Mouse (Mus musculus): ENCODE measurements around the gene Dhrs9. TPM values are rescaled to one million over a fixed set of nuclear protein-coding genes. Genes with fewer than 3 reads are reported as not detected.

Dhrs9 gene
- polyA plus RNA-seq, 1 experiment: 0.20 TPM

DNA sequence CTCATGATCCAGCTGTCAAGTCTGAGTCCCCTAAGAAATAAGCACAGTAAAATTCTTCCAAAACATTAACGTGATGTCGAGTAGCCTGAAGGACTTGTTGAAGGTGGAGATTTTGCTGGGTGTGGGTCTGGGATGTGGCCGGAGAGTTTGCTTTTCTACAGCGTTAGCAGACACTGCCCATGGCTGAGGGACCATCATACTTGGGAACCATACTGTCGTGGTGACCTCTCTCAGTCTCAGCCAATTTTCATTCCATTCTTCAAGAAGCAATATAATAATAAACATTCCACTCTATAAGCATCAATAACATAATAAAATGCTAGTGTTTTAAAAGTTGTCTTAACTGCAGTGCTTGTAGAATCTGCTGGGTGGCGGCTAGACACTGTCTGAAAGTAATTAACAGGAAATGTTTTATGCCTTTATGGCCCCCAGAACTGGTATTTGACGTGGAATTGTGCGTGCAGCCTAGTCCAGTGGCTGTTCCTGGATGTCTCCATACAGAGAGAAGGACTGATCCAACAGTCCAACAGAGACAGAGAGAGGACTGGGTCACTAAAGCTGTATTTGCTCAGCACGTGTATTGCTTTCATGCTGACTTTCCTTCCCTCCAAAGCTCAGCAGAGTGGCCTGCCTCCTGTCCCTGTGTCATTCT lies 15.5 kb downstream of the Dhrs9 start:
- 87% methylated on average over 9 of the region's 9 CpGs for WGBS
- no peaks in the 10 kb centered on the region for H3K36me3 ChIP-seq (ENCODE audit: control insufficient read depth, insufficient read depth, low read length)
- no peaks in the 10 kb centered on the region for H3K4me1 ChIP-seq (ENCODE audit: control insufficient read depth, insufficient read depth, insufficient read length)
- no peak for DNase-seq (ENCODE audit: low read depth in 1 of 2, low spot score in 2 of 2)
- H3K27me3 ChIP-seq (ENCODE audit: control insufficient read depth, insufficient read depth, low read length): no peaks in the 10 kb centered on the region
- no peak overlapping the region for H3K4me3 ChIP-seq (ENCODE audit: extremely low read depth, insufficient read depth, insufficient read length)
- TF ChIP-seq CTCF (IDR thresholded peaks at IDR 0.05; ENCODE audit: extremely low read depth, insufficient read depth, insufficient read length, insufficient replicate concordance): no peak
- TF ChIP-seq POLR2A (IDR thresholded peaks at IDR 0.05; ENCODE audit: low read depth, low read length): no peak
- no peak overlapping the region for H3K27ac ChIP-seq (ENCODE audit: insufficient read depth, low read length)

DNA sequence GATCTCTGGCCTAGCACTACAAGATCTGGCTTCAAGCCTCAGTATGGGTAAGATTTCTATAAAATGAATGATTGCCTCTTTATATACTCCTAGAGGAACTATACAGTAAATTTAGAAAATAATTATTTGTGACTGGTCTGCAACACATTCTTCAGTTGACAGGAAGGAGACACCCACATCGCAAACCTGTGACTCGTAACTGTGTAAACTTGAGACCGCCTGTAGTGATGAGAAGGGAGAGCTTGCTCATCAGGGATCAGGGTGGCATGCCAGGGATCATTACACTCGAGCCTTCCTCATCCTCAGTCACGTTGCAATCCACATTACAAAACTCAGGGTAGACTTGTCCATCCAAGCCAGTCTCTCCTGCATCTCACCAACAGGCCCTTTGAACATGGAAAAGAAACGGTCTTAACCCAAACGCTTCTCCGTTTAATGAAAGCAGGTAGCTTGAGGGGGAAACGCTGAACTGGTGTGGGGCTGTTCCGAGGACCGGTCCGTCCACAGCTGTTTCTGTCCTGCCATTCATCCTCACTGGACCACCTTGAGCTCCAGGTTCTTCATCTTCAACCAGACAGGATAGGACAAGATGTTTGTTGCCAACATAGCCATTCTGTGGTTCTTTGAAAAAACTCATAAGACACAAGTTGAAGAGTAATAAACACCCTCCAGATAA lies 16.7 kb downstream of the Dhrs9 start:
- Histone ChIP-seq H3K36me3 (ENCODE audit: control insufficient read depth, insufficient read depth, low read length) (no peaks in the 10 kb centered on the region), H3K27me3 (ENCODE audit: control insufficient read depth, insufficient read depth, low read length) (no peaks in the 10 kb centered on the region), H3K27ac (ENCODE audit: insufficient read depth, low read length) (no peak overlapping the region), H3K4me1 (ENCODE audit: control insufficient read depth, insufficient read depth, insufficient read length) (no peaks in the 10 kb centered on the region), H3K4me3 (ENCODE audit: extremely low read depth, insufficient read depth, insufficient read length) (no peak overlapping the region)
- no peak for DNase-seq (ENCODE audit: low read depth in 1 of 2, low spot score in 2 of 2)
- 90% methylated on average over 12 of the region's 12 CpGs for WGBS
- TF ChIP-seq CTCF (IDR thresholded peaks at IDR 0.05; ENCODE audit: extremely low read depth, insufficient read depth, insufficient read length, insufficient replicate concordance): no peak
- no peak for TF ChIP-seq POLR2A (IDR thresholded peaks at IDR 0.05; ENCODE audit: low read depth, low read length)

DNA sequence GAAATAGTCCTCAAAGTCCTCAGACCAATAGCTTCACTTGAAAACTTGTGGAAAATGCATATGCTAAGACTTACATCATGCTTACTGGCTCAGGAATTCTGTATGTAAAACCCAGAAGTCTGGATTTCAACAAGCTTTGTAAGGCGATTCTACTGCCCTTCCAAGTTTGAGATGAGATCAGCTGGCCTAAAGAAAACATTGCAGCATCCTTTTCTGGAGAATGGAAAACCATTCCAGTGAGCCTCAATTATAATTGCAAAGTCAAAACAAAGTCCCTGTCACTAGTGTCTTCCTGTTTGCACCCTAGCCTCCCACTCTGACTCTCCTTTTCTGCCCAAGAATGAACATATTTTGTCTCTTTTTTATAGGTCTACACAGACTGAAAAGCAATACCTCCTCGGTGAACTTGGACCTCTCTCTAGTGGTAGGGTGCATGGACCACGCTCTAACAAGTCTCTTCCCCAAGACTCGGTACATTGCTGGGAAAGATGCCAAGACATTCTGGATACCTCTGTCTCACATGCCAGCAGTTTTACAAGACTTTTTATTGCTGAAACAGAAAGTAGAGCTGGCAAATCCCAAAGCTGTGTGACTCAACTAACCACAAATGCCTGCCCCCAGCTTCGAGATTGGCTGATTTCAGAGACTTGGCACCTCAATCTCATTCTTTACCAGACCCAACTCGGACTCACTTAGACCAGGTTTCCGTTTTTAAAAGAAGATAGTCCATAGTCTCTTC lies 20.8 kb downstream of the Dhrs9 start:
- H3K4me1 ChIP-seq (ENCODE audit: control insufficient read depth, insufficient read depth, insufficient read length): no peaks in the 10 kb centered on the region
- H3K27me3 ChIP-seq (ENCODE audit: control insufficient read depth, insufficient read depth, low read length): no peaks in the 10 kb centered on the region
- H3K27ac ChIP-seq (ENCODE audit: insufficient read depth, low read length): no peak overlapping the region
- H3K4me3 ChIP-seq (ENCODE audit: extremely low read depth, insufficient read depth, insufficient read length): no peak overlapping the region
- no peak for TF ChIP-seq POLR2A (IDR thresholded peaks at IDR 0.05; ENCODE audit: low read depth, low read length)
- TF ChIP-seq CTCF (IDR thresholded peaks at IDR 0.05; ENCODE audit: extremely low read depth, insufficient read depth, insufficient read length, insufficient replicate concordance): no peak
- DNase-seq (ENCODE audit: low read depth in 1 of 2, low spot score in 2 of 2): no peak
- WGBS: 52% methylated on average over 7 of the region's 7 CpGs
- H3K36me3 ChIP-seq (ENCODE audit: control insufficient read depth, insufficient read depth, low read length): no peaks in the 10 kb centered on the region

DNA sequence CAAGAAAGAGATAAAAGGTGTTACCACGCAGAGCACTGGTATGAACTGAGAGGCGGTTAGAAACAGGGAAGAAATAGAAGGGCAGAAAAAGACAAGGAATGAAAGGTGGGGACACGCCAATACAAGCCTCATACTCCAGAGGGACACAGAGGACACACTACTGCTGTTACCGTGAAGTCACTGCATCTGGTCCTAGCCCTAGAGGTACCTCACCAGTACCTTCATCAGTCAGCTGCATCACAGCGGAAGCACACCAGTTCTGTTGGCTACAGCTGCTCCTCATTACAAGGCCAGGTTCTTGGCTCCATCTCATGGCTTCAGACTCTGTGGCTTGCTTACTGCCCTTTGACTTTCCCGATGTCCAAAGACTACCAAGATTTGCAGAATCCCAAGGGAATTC lies 21.6 kb downstream of the Dhrs9 start:
- 93% methylated on average over 6 of the region's 6 CpGs for WGBS
- Histone ChIP-seq H3K27ac (ENCODE audit: insufficient read depth, low read length) (no peak overlapping the region), H3K36me3 (ENCODE audit: control insufficient read depth, insufficient read depth, low read length) (no peaks in the 10 kb centered on the region), H3K27me3 (ENCODE audit: control insufficient read depth, insufficient read depth, low read length) (no peaks in the 10 kb centered on the region), H3K4me3 (ENCODE audit: extremely low read depth, insufficient read depth, insufficient read length) (no peak overlapping the region), H3K4me1 (ENCODE audit: control insufficient read depth, insufficient read depth, insufficient read length) (no peaks in the 10 kb centered on the region)
- DNase-seq (ENCODE audit: low read depth in 1 of 2, low spot score in 2 of 2): no peak
- TF ChIP-seq CTCF (IDR thresholded peaks at IDR 0.05; ENCODE audit: extremely low read depth, insufficient read depth, insufficient read length, insufficient replicate concordance): no peak
- no peak for TF ChIP-seq POLR2A (IDR thresholded peaks at IDR 0.05; ENCODE audit: low read depth, low read length)

DNA sequence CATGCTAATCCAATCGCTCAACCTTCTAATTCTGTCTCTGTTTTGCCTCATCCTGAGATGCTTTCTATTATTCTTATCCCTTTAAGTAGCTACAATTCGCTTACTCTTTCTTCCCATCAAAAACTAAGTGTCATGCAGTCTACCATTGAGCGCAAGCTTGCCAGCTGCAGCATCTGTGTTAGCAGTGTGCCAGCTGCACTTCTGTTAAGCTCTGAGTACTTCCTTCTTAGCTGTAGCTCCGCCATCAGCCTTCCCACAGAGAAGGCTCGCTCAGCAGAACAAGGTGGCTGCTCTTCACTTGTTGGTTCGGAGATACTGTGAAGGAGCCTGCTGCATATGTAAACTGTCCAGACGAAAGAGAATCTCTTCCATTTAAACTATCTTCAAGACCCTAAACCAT lies 22.1 kb downstream of the Dhrs9 start:
- no peak for DNase-seq (ENCODE audit: low read depth in 1 of 2, low spot score in 2 of 2)
- Histone ChIP-seq H3K36me3 (ENCODE audit: control insufficient read depth, insufficient read depth, low read length) (no peaks in the 10 kb centered on the region), H3K27me3 (ENCODE audit: control insufficient read depth, insufficient read depth, low read length) (no peaks in the 10 kb centered on the region), H3K4me1 (ENCODE audit: control insufficient read depth, insufficient read depth, insufficient read length) (no peaks in the 10 kb centered on the region), H3K4me3 (ENCODE audit: extremely low read depth, insufficient read depth, insufficient read length) (no peak overlapping the region), H3K27ac (ENCODE audit: insufficient read depth, low read length) (no peak overlapping the region)
- TF ChIP-seq POLR2A (IDR thresholded peaks at IDR 0.05; ENCODE audit: low read depth, low read length): no peak
- no peak for TF ChIP-seq CTCF (IDR thresholded peaks at IDR 0.05; ENCODE audit: extremely low read depth, insufficient read depth, insufficient read length, insufficient replicate concordance)
- WGBS: 54% methylated on average over 7 of the region's 7 CpGs

DNA sequence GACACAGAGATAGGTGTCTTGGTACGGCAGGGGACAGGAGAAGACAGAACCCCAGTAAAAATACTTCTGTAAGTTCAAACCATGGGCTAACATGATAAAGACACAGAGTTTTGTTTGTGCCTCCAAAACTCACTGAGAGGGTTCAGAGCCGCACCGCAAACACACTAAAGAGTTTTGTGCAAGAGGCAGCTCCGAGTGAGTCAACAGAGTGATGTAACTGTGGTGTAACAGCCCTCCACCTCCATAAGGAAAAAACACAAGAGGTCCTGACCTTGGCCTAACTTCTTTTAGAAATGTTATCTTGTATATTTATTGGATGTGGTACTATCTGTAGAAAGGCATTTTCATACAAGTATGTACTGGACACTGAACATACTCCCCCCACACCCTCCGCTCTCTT lies 25.4 kb downstream of the Dhrs9 start:
- DNase-seq (ENCODE audit: low read depth in 1 of 2, low spot score in 2 of 2): no peak
- WGBS: 93% methylated on average over 5 of the region's 5 CpGs
- Histone ChIP-seq H3K27me3 (ENCODE audit: control insufficient read depth, insufficient read depth, low read length) (no peaks in the 10 kb centered on the region; the same call in 1 of the 2 replicates), H3K4me3 (ENCODE audit: extremely low read depth, insufficient read depth, insufficient read length) (no peak overlapping the region), H3K27ac (ENCODE audit: insufficient read depth, low read length) (no peak overlapping the region), H3K36me3 (ENCODE audit: control insufficient read depth, insufficient read depth, low read length) (no peaks in the 10 kb centered on the region), H3K4me1 (ENCODE audit: control insufficient read depth, insufficient read depth, insufficient read length) (no peaks in the 10 kb centered on the region)
- no peak for TF ChIP-seq CTCF (IDR thresholded peaks at IDR 0.05; ENCODE audit: extremely low read depth, insufficient read depth, insufficient read length, insufficient replicate concordance)
- TF ChIP-seq POLR2A (IDR thresholded peaks at IDR 0.05; ENCODE audit: low read depth, low read length): no peak
